17 mouse cellular contexts compared by ENCODE assay signal in the genomic region with DNA sequence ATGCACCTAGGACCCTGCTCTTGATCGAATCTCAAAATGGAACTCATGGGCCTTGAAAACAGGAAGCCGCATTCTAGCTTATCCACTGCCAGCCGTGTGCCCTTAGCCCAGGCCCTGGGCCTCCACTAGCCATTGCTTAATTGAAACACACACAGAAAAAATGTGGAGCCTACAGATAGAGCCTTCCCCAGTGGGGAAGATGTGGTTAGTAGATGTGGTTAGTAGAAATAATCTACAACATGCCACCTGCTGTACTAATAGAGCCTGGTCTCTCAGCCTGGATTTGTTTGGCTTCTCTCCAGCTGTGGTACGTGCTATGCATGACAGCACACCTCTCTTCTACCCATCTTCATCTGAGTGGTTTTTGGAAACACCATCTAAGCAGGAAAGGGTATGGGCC. TPM values are rescaled to one million over a fixed set of nuclear protein-coding genes. Genes with fewer than 3 reads are reported as not detected.
DNase-seq lines count a peak whose midpoint lies in the region; ATAC-seq and TF ChIP-seq lines count a peak whose summit lies in the region.
"Had no signal": no experiment of that assay in that cellular context is flagged by ENCODE, and none has a peak within 500 bp of the region (broad histone marks: within the 10 kb centered on the region; RNA-seq: fewer than 3 reads in every experiment).

No protein-coding gene starts in this region.

- peak overlapping the region; percentile 61 for H3K27ac ChIP-seq in spleen, adult 2 months (ENCODE audit: insufficient read depth, low read length)
- peak overlapping the region; percentile 42 for H3K27ac ChIP-seq in liver, embryonic 12.5 days
- H3K27ac ChIP-seq in limb, embryonic 10.5 days = no peak overlapping the region
- H3K27ac ChIP-seq: embryonic facial prominence, embryonic 13.5 days; heart, embryonic 13.5 days; hindbrain, embryonic 13.5 days had no signal

- H3K36me3 ChIP-seq in spleen, adult 2 months (ENCODE audit: control insufficient read depth, insufficient read depth, low read length) = no peaks in the 10 kb centered on the region
- H3K36me3 ChIP-seq in liver, embryonic 12.5 days = no peaks in the 10 kb centered on the region
- no peaks in the 10 kb centered on the region for H3K36me3 ChIP-seq in limb, embryonic 10.5 days
- H3K36me3 ChIP-seq: embryonic facial prominence, embryonic 13.5 days; heart, embryonic 13.5 days; hindbrain, embryonic 13.5 days had no signal

- ATAC-seq in liver, embryonic 12.5 days = peak; percentile 93
- ATAC-seq in monocyte, adult 5-6 weeks (replicated peaks; ENCODE audit: insufficient number of reproducible peaks, low FRiP score, low TSS enrichment, poor library complexity, severe bottlenecking) = peak; percentile 51
- ATAC-seq: forebrain, embryonic 14.5 days had no signal

- H3K4me2 ChIP-seq in liver, embryonic 12.5 days = peak overlapping the region; percentile 22; the same call in 1 of the 2 replicates
- H3K4me2 ChIP-seq: embryonic facial prominence, embryonic 13.5 days; heart, embryonic 13.5 days; hindbrain, embryonic 13.5 days had no signal

- no peak for TF ChIP-seq POLR2A in spleen, adult 2 months (IDR thresholded peaks at IDR 0.05; ENCODE audit: low read depth, low read length)

- no peak overlapping the region for H3K4me3 ChIP-seq in spleen, adult 2 months (ENCODE audit: extremely low read depth, insufficient read depth, insufficient read length)
- no peak overlapping the region for H3K4me3 ChIP-seq in liver, embryonic 12.5 days
- no peak overlapping the region for H3K4me3 ChIP-seq in limb, embryonic 10.5 days
- H3K4me3 ChIP-seq: embryonic facial prominence, embryonic 13.5 days; heart, embryonic 13.5 days; hindbrain, embryonic 13.5 days had no signal

- no peak for DNase-seq in spleen, adult 2 months (ENCODE audit: low read depth in 1 of 2, low spot score in 2 of 2)
- no peak for DNase-seq in spleen, postnatal 4 days (ENCODE audit: low spot score in 2 of 2)
- peak; percentile 72 for DNase-seq in c-Kit-positive CD71-negative TER-119-negative erythroid progenitor cells, embryonic 14.5 days (ENCODE audit: low read depth)
- DNase-seq in heart, postnatal 4 days = no peak
- no peak for DNase-seq in limb, embryonic 10.5 days (ENCODE audit: low spot score)
- no peak for DNase-seq in right cerebral cortex, postnatal 14 days
- DNase-seq: adrenal gland, postnatal 25 days; gastrocnemius, postnatal 10 days; kidney, adult 9 months; thymus, postnatal 25 days had no signal

- H3K27me3 ChIP-seq in spleen, adult 2 months (ENCODE audit: control insufficient read depth, insufficient read depth, low read length) = no peaks in the 10 kb centered on the region
- H3K27me3 ChIP-seq in liver, embryonic 12.5 days (replicated peaks) = peaks cover 21% of the 10 kb centered on the region
- H3K27me3 ChIP-seq in limb, embryonic 10.5 days (ENCODE audit: low read depth, poor library complexity, severe bottlenecking) = peaks cover 24% of the 10 kb centered on the region

- TF ChIP-seq CTCF in spleen, adult 2 months (IDR thresholded peaks at IDR 0.05; ENCODE audit: extremely low read depth, insufficient read depth, insufficient read length, insufficient replicate concordance) = no peak

- H3K9me3 ChIP-seq in liver, embryonic 12.5 days (replicated peaks) = no peaks in the 10 kb centered on the region
- H3K9me3 ChIP-seq in limb, embryonic 10.5 days (replicated peaks) = no peaks in the 10 kb centered on the region
- H3K9me3 ChIP-seq: embryonic facial prominence, embryonic 13.5 days; heart, embryonic 13.5 days; hindbrain, embryonic 13.5 days had no signal

- H3K4me1 ChIP-seq in spleen, adult 2 months (ENCODE audit: control insufficient read depth, insufficient read depth, insufficient read length) = peaks cover 36% of the 10 kb centered on the region; the same call in 1 of the 2 replicates
- H3K4me1 ChIP-seq in liver, embryonic 12.5 days = peaks cover 38% of the 10 kb centered on the region
- H3K4me1 ChIP-seq in limb, embryonic 10.5 days = 0 out of 2 replicates have a peak, but pooled peaks cover 2% of the 10 kb centered on the region
- H3K4me1 ChIP-seq: embryonic facial prominence, embryonic 13.5 days had no signal

- 16% methylated on average over 4 of the region's 4 CpGs for WGBS in spleen, adult 2 months
- WGBS in liver, embryonic 12.5 days (ENCODE audit: insufficient replicate concordance) = 20% methylated on average over 4 of the region's 4 CpGs
- 89% methylated on average over 4 of the region's 4 CpGs for WGBS in limb, embryonic 10.5 days

- H3K9ac ChIP-seq in liver, embryonic 12.5 days = no peak overlapping the region
- H3K9ac ChIP-seq: embryonic facial prominence, embryonic 13.5 days; heart, embryonic 13.5 days; hindbrain, embryonic 13.5 days had no signal

RNA-seq across cellular contexts. Expression of a gene that starts 5.3 kb away (rescaled TPM):
- 60.6 and 65.1 TPM in 2 replicates for polyA plus RNA-seq in spleen, adult 2 months (2012; rRNA removed)
- polyA plus RNA-seq in liver, embryonic 12.5 days (2016; fragmentation: Nextera tagmentation; extraction: Ambion mirVana) = 2.9 and 3.1 TPM in 2 replicates
- total RNA-seq in monocyte, adult 5-6 weeks (2017) = 358 to 411 TPM (median 369 TPM) in 3 replicates
- total RNA-seq in heart, postnatal 4 days (2021) = 1 to 10 TPM; 1.0 to 1.2 TPM
- 0.26 TPM in 2 replicates for polyA plus RNA-seq in limb, embryonic 10.5 days (2016; fragmentation: Nextera tagmentation; extraction: Ambion mirVana)

RNA-seq across cellular contexts. Expression of a gene that starts 44.7 kb away (rescaled TPM):
- 0.20 and 0.25 TPM in 2 replicates for polyA plus RNA-seq in spleen, adult 2 months (2012; rRNA removed)
- polyA plus RNA-seq in liver, embryonic 12.5 days (2016; fragmentation: Nextera tagmentation; extraction: Ambion mirVana) = not detected in 2 replicates
- total RNA-seq in monocyte, adult 5-6 weeks (2017) = 0.68 to 2.6 TPM in 2 of 3 replicates, not detected in the other
- total RNA-seq in heart, postnatal 4 days (2021) = under 1 TPM; 0.24 to 0.50 TPM
- 0.51 and 0.95 TPM in 2 replicates for polyA plus RNA-seq in limb, embryonic 10.5 days (2016; fragmentation: Nextera tagmentation; extraction: Ambion mirVana)
- total RNA-seq: left cerebral cortex, postnatal 36 days had no signal
- polyA plus RNA-seq: heart, embryonic 13.5 days; hindbrain, embryonic 13.5 days had no signal

Comparison
In these comparisons a context has a peak if more than half of its experiments do, and no peak if none do; other contexts are left out.
1. RNA of a gene that starts 5.3 kb away (polyA plus RNA-seq): 60.6 to 65.1 TPM in spleen, adult 2 months; 2.9 to 3.1 TPM in liver, embryonic 12.5 days and 0.26 TPM in limb, embryonic 10.5 days; every median in the first group is over 10 times any median in the second.